Mouse (Mus musculus) myocyte (in vitro differentiated cells): ENCODE data around the gene P4ha2. TPM values are rescaled to one million over a fixed set of nuclear protein-coding genes. Genes with fewer than 3 reads are reported as not detected.

Experiments
- H3K27me3 ChIP-seq: one replicate; pipeline ENCODE4 v1.6.1; 2011; ENCODE audit not compliant: control insufficient read depth, insufficient read depth, insufficient read length
- H3K36me3 ChIP-seq: one replicate; pipeline ENCODE4 v1.6.1; 2011; ENCODE audit not compliant: control insufficient read depth, insufficient read depth
- H3K4me2 ChIP-seq: one replicate; pipeline ENCODE4 v1.6.1; 2011; ENCODE audit warnings: low read depth, control low read depth
- H3K4me3 ChIP-seq: one replicate; pipeline ENCODE4 v1.5.1; 2011; ENCODE audit warnings: mild to moderate bottlenecking, control low read depth, moderate library complexity
- H3K79me2 ChIP-seq: one replicate; pipeline ENCODE4 v1.6.1; 2011; ENCODE audit not compliant: control insufficient read depth, insufficient read depth
- H3ac ChIP-seq: one replicate; pipeline ENCODE4 v1.6.1; 2011; ENCODE audit not compliant: control insufficient read depth, insufficient read length
- CEBPB ChIP-seq: IDR thresholded peaks from 2 replicates; pipeline ENCODE4 v1.6.1; 2011; ENCODE audit warnings: mild to moderate bottlenecking, moderate library complexity; ENCODE audit not compliant: poor library complexity, insufficient read depth, severe bottlenecking
- E2F4 ChIP-seq: IDR thresholded peaks from one replicate; pipeline ENCODE4 v1.6.1; 2011; ENCODE audit warnings: mild to moderate bottlenecking, control low read depth, moderate library complexity; ENCODE audit not compliant: insufficient read depth
- MAX ChIP-seq: IDR thresholded peaks from one replicate; pipeline ENCODE4 v1.6.1; 2011; ENCODE audit warnings: low read depth, mild to moderate bottlenecking, control low read depth
- MYOD1 ChIP-seq, 3 experiments: IDR thresholded peaks; one replicate each; pipeline ENCODE4 v1.6.1; 2011; ENCODE audit warnings: control low read depth in 2 of 3, low read depth in 2 of 3, mild to moderate bottlenecking in 2 of 3, moderate library complexity in 1 of 3; ENCODE audit not compliant: insufficient read length in 2 of 3, control insufficient read depth in 1 of 3
- MYOG ChIP-seq, 3 experiments: IDR thresholded peaks; one replicate each; pipeline ENCODE4 v1.6.1; 2011; ENCODE audit warnings: control low read depth in 2 of 3, low read depth in 2 of 3, mild to moderate bottlenecking in 2 of 3; ENCODE audit not compliant: insufficient read length in 2 of 3, control insufficient read depth in 1 of 3, insufficient read depth in 1 of 3
- POLR2A ChIP-seq: IDR thresholded peaks from one replicate; pipeline ENCODE4 v1.6.1; 2011; ENCODE audit warnings: low read depth, mild to moderate bottlenecking, control low read depth, moderate library complexity; ENCODE audit not compliant: insufficient read length
- POLR2AphosphoS2 ChIP-seq: IDR thresholded peaks from one replicate; pipeline ENCODE4 v1.6.1; 2011; ENCODE audit warnings: low read depth, control low read depth; ENCODE audit not compliant: insufficient read length
- REST ChIP-seq: IDR thresholded peaks from one replicate; pipeline ENCODE4 v1.6.1; 2011; ENCODE audit warnings: mild to moderate bottlenecking, control low read depth, moderate library complexity; ENCODE audit not compliant: insufficient read depth, insufficient read length
- SRF ChIP-seq: IDR thresholded peaks from one replicate; pipeline ENCODE4 v1.6.1; 2011; ENCODE audit warnings: low read depth; ENCODE audit not compliant: control insufficient read depth, insufficient read length
- TCF12 ChIP-seq: IDR thresholded peaks from one replicate; pipeline ENCODE4 v1.6.1; 2011; ENCODE audit warnings: mild to moderate bottlenecking, control low read depth; ENCODE audit not compliant: poor library complexity, insufficient read depth, severe bottlenecking
- TCF3 ChIP-seq: IDR thresholded peaks from one replicate; pipeline ENCODE4 v1.6.1; 2011; ENCODE audit warnings: low read depth, control low read depth; ENCODE audit not compliant: insufficient read length
- USF1 ChIP-seq: IDR thresholded peaks from one replicate; pipeline ENCODE4 v1.6.1; 2011; ENCODE audit warnings: low read depth, mild to moderate bottlenecking, control low read depth, moderate library complexity
- polyA plus RNA-seq: library from polyadenylated mRNA; unstranded; fragments of >200 nt; fragmentation: generic; extraction: Trizol; gene quantifications from one replicate; pipeline ENCODE4 v1.2.1, GENCODE M21; 2012; ENCODE audit warnings: missing spikeins

Gene P4ha2
- polyA plus RNA-seq, 1 experiment: 89.0 TPM

DNA sequence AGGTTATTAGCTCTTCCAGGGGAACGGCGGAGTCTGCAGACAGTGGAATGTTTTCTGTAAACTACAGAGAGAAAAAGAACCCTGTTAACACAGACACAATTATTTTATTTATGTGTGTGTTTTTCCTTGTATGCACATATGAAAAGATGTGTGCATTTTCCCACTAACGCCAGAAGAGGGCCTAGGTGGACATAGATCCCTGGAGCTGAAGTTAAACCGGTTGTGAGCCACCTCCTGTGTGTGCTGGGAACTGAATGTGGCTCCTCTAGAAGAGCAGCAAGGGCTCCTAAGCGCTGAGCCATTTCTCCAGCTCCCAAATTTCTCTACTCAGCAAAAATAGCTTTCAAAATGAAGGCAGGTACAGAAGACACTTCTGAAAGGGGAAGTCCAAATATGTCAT lies 14.1 kb upstream of the P4ha2 start:
- Histone ChIP-seq H3K27me3 (no peaks in the 10 kb centered on the region), H3ac (no peak overlapping the region), H3K36me3 (no peaks in the 10 kb centered on the region), H3K4me2 (no peak overlapping the region), H3K79me2 (no peaks in the 10 kb centered on the region), H3K4me3 (no peak overlapping the region)
- TF ChIP-seq CEBPB: no peak
- no peak for TF ChIP-seq REST
- TF ChIP-seq TCF12: no peak
- TF ChIP-seq E2F4: no peak
- TF ChIP-seq POLR2AphosphoS2: no peak
- no peak for TF ChIP-seq POLR2A
- no peak for TF ChIP-seq MYOD1 (IDR thresholded peaks at IDR 0.05; ENCODE audit: control insufficient read depth in 1 of 3, insufficient read length in 2 of 3, low read depth in 2 of 3)
- TF ChIP-seq TCF3: no peak

DNA sequence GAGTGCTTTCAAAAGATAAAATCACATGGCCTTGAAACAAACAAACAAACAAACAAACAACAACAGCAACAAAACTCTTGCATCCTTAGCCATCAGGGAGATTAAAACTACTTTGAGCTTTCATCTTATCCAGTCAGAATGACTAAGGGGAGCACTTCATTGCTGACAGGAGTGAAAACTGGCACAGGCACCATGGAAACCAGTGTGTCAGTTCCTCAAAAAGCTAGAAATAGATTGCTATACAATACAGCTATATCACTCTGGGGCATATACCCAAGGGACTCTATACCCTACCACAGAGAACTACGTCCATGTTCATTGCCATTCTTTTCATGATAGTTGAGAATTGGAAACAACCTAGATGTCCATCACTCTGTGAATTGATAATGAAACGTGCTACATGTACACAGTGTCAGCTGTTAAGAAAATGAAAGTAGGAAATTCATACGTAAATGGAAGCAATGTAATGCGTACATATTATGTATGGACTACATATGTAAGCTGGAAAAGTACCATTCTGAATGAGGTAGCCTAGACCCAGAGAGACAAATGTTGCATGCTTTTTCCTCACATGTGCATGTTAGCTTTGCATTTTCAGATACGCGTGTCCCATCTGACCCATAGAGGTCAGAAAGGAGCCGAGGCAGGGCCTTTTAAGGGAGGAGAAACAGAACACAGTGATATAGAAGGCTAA lies 11.5 kb upstream of the P4ha2 start:
- H3K27me3 ChIP-seq: no peaks in the 10 kb centered on the region
- no peak overlapping the region for H3K4me3 ChIP-seq
- no peak for TF ChIP-seq E2F4
- no peak for TF ChIP-seq POLR2AphosphoS2
- TF ChIP-seq USF1: no peak
- no peak for TF ChIP-seq CEBPB
- TF ChIP-seq REST: no peak
- no peak for TF ChIP-seq POLR2A
- no peak for TF ChIP-seq TCF12
- no peak for TF ChIP-seq TCF3
- TF ChIP-seq MYOG (IDR thresholded peaks at IDR 0.05; ENCODE audit: control insufficient read depth in 1 of 3, insufficient read depth in 1 of 3, insufficient read length in 2 of 3, low read depth in 2 of 3): no peak
- no peak for TF ChIP-seq MAX
- no peak for TF ChIP-seq SRF
- TF ChIP-seq MYOD1 (IDR thresholded peaks at IDR 0.05; ENCODE audit: control insufficient read depth in 1 of 3, insufficient read length in 2 of 3, low read depth in 2 of 3): no peak
- no peaks in the 10 kb centered on the region for H3K36me3 ChIP-seq
- no peak overlapping the region for H3ac ChIP-seq
- H3K79me2 ChIP-seq: no peaks in the 10 kb centered on the region
- H3K4me2 ChIP-seq: no peak overlapping the region

- TF ChIP-seq E2F4 (no peak), MYOG (IDR thresholded peaks at IDR 0.05; ENCODE audit: control insufficient read depth in 1 of 3, insufficient read depth in 1 of 3, insufficient read length in 2 of 3, low read depth in 2 of 3) (no peak), TCF3 (no peak), TCF12 (no peak)
- Histone ChIP-seq H3K79me2 (no peaks in the 10 kb centered on the region), H3K4me2 (no peak overlapping the region), H3K36me3 (no peaks in the 10 kb centered on the region), H3ac (no peak overlapping the region), H3K27me3 (no peaks in the 10 kb centered on the region), H3K4me3 (no peak overlapping the region)
Measured at GRCm38 (mm10) chr11:54088947-54089317, 11.0 kb upstream of the P4ha2 start.

DNA sequence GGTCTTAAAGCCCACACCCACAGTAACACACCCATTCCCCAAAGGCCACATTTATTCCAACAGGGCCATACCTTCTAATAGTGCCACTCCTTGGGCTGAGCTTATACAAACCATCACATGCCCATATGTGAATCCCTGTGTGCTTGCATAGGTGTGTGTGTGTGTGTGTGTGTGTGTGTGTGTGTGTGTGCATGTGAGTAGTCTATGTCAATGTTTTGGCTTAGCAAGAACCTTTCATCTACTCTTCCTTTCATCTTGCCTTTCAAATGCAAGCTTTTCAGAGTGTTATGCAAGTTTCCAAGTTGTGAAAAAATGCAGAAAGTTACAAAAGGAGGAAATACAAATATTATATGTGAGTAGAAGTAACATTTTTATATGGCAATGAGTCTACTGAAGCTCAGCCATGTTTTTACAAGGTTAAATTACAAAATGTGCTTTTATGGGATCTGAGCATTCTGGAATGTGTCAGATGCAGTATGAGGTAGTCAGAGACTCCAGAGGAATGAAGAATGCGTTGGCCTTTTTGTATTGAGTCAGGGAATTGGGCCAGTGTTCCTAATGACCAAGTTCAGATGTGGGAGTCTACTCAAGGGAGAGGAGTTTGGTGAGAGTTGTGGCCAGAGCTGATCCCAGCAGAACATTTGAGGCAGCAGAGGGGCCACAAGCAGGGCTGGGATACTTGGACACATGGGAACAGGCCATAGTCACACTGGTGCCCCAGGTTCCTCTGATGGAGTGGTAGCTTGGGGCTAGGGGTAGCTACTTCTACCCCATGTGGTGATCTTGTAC lies 9.6 kb upstream of the P4ha2 start:
- no peak overlapping the region for H3K4me2 ChIP-seq
- TF ChIP-seq SRF (no peak), MYOD1 (IDR thresholded peaks at IDR 0.05; ENCODE audit: control insufficient read depth in 1 of 3, insufficient read length in 2 of 3, low read depth in 2 of 3) (no peak), TCF3 (no peak), E2F4 (no peak), MYOG (IDR thresholded peaks at IDR 0.05; ENCODE audit: control insufficient read depth in 1 of 3, insufficient read depth in 1 of 3, insufficient read length in 2 of 3, low read depth in 2 of 3) (no peak)
- no peaks in the 10 kb centered on the region for H3K79me2 ChIP-seq
- H3ac ChIP-seq: no peak overlapping the region
- H3K36me3 ChIP-seq: no peaks in the 10 kb centered on the region
- H3K27me3 ChIP-seq: no peaks in the 10 kb centered on the region
- no peak overlapping the region for H3K4me3 ChIP-seq

- no peak overlapping the region for H3K4me2 ChIP-seq
- no peak overlapping the region for H3ac ChIP-seq
- no peaks in the 10 kb centered on the region for H3K36me3 ChIP-seq
- no peak overlapping the region for H3K4me3 ChIP-seq
- H3K27me3 ChIP-seq: no peaks in the 10 kb centered on the region
- H3K79me2 ChIP-seq: no peaks in the 10 kb centered on the region
- TF ChIP-seq TCF12 (no peak), E2F4 (no peak), MYOG (IDR thresholded peaks at IDR 0.05; ENCODE audit: control insufficient read depth in 1 of 3, insufficient read depth in 1 of 3, insufficient read length in 2 of 3, low read depth in 2 of 3) (no peak), CEBPB (no peak), MYOD1 (IDR thresholded peaks at IDR 0.05; ENCODE audit: control insufficient read depth in 1 of 3, insufficient read length in 2 of 3, low read depth in 2 of 3) (no peak), MAX (no peak), SRF (no peak), POLR2AphosphoS2 (no peak), REST (no peak), TCF3 (no peak), POLR2A (no peak), USF1 (no peak)
Measured at GRCm38 (mm10) chr11:54091726-54092125, 8.2 kb upstream of the P4ha2 start.
